Mouse (Mus musculus) stomach, postnatal 0 days (tissue): Measurements from ENCODE around the gene Nomo1.

ENCODE experiments used
- CTCF ChIP-seq: IDR thresholded peaks from 2 replicates; pipeline ENCODE4 v1.5.1; 2016; ENCODE audit warnings: antibody characterized with exemption, low read depth, mild to moderate bottlenecking, moderate library complexity
- EP300 ChIP-seq: optimal IDR thresholded peaks from 2 replicates; pipeline ENCODE3; 2016; ENCODE audit warnings: antibody characterized with exemption

- TF ChIP-seq CTCF (no peak), EP300 (no peak)
These were observed 79.9 kb downstream of the Nomo1 start for GRCm38 (mm10) chr7:46113435-46113834.
